Mouse (Mus musculus) embryo, embryonic 11 days (tissue): ENCODE data around the gene Zkscan14.
"Not testable (repeated sequence)": the region's sequence is repeated elsewhere in the genome, so short reads cannot be mapped to it uniquely, and the experiment has no call there.

Experiments
- DNase-seq: peaks from one replicate; pipeline ENCODE4 v3.0.0-alpha.2; 2015

Gene Zkscan14

GRCm38 (mm10) chr5:145201321-145201991 is at the start of gene Zkscan14:
Gene Zkscan14, minus strand, starts transcription at chr5:145201868.
- DNase-seq = peak; percentile 93

DNA sequence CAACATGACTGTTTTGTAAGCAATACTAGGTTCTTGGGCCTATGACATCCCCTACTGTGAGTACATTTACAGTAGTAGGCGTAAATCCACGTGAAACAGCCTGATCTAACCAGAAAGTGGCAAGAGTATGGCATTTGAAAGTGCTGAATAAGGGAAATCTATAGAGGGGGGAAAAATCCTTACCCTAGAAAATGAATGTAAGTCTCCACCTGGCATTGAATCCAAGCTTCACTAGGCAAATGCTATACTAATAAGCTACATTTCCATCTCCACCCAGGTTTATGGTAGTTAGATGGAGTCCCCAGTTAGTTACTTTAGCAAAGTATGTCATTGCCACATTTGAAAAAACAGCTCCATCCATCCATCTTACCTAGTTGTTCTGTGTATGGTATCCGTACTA is 47.9 kb upstream of the Zkscan14 start:
- DNase-seq = no peak

DNA sequence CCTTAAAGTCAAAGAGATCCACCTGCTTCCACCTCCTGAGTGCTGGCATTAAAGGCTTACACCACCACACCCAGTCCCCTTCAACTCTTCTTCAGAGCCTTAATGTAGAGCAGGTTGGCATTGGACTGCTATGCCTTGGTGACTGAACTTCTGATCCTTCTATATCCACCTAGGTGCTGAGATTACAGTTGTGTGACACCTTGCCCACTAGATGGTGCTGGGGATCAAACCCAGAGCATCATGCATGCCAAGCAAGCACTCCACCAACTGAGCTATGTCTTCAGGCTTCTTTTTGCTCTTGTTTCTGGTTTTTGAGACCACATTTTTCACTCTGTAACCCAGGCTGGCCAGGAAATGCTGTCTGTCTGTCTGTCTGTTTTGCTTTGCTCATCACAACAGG is 33.0 kb upstream of the Zkscan14 start:
- peak; percentile 38 for DNase-seq

GRCm38 (mm10) chr5:145231893-145232411 is 30.3 kb upstream of the Zkscan14 start:
- peak; percentile 41 for DNase-seq

GRCm38 (mm10) chr5:145231367-145231871 is 29.8 kb upstream of the Zkscan14 start, which contains the start of gene Zfp655:
Gene Zfp655, plus strand, starts transcription at chr5:145231715.
- DNase-seq = peak; percentile 96

GRCm38 (mm10) chr5:145230641-145231040 is 29.0 kb upstream of the Zkscan14 start:
- no peak for DNase-seq

DNA sequence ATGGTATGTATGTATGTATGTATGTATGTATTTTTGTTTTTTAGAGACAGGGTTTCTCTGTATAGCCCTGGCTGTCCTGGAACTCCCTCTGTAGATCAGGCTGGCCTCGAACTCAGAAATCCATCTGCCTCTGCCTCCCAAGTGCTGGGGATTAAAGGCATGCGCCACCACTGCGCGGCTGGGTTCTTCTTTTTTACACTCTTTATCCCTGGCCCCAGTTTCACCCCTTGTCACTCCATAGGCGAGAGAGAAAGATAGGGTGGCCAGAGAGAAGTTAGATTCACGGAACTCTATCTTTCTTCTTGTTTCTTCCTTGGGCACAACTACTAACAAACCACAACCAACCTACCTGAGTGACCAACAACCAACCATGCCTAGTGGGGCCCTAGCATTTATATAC is 27.6 kb upstream of the Zkscan14 start:
- DNase-seq = not testable (repeated sequence)

- no peak for DNase-seq
Measured at GRCm38 (mm10) chr5:145226453-145226852, 24.8 kb upstream of the Zkscan14 start.

DNA sequence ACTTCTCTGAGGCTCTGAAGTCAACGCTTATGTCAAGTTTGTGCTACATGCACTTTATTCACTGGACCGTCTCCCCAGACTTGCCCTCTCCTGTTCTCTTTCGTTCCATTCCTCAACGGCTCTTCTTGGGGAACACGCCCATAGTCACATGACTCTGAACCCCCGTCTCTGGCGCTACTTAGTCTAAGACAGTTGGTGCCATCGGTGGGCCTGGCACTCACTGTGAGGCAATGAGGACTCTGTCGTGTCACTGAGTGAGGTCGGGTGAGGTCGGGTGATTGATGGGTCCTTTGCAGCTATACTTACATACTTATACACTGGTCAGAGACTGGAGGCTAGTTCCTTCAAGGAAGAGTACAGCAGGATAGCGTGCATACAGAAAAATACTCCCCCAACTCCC is 21.7 kb upstream of the Zkscan14 start:
- no peak for DNase-seq

DNA sequence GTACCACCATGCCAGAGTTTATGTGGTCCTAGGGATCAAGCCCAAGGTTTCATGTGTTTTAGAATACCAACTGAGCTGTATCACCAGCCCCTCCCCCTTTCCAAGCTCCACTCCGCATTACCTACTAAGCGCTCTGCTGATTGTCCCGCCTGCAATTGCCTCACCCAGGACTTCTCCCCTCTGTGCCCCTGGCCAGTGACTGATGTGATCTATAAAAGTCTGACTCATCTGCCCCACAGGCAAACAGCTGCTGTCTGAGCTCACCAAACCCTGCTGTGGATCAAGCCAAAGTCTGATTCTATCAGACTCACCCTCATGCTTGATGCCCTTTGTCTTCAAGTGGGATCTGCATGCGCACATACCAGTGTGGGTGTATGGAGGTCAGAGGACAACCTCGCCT is 21.2 kb upstream of the Zkscan14 start:
- DNase-seq = no peak

DNA sequence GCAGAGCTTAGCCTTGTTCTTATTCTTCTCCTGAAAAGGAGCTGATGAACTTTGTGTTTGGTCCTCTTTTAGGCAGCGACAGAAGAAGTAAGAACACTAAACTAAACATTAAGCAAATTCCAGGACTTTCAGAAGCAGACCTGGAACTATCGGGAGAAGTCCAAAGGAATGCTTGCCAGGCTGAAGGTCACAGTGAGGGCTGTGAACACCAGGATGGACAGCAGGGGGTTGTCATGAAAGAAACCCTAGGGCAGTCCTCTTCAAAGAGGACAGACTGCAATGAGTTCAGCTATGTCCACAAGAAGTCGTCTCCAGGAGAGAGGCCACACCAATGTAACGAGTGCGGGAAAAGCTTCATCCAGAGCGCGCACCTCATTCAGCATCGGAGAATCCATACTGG is 18.3 kb upstream of the Zkscan14 start:
- no peak for DNase-seq

- DNase-seq = no peak
Measured at GRCm38 (mm10) chr5:145218671-145219070, 17.0 kb upstream of the Zkscan14 start.

- DNase-seq = no peak
Measured at GRCm38 (mm10) chr5:145218206-145218605, 16.5 kb upstream of the Zkscan14 start.

DNA sequence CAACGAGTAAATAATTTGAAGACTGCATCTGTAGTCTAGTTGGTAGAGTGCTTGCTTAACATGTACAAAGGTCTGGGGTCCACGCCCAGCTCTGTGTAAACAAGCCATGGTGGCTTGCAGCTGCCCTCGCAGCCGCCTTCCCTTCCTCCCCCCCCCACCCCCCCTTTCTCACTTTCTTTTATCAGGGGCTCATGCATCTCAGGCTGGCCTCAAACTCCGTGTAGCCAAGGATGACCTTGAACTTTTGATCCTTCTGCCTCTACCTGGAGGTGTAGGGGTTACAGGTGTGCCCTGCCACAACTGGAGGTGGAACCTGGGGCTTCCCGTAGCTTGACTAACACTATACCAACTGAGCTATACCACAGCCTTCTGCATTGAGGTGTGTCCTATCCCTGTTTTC is 16.1 kb upstream of the Zkscan14 start:
- no peak for DNase-seq

- DNase-seq = no peak
Measured at GRCm38 (mm10) chr5:145214679-145215078, 13.0 kb upstream of the Zkscan14 start.

DNA sequence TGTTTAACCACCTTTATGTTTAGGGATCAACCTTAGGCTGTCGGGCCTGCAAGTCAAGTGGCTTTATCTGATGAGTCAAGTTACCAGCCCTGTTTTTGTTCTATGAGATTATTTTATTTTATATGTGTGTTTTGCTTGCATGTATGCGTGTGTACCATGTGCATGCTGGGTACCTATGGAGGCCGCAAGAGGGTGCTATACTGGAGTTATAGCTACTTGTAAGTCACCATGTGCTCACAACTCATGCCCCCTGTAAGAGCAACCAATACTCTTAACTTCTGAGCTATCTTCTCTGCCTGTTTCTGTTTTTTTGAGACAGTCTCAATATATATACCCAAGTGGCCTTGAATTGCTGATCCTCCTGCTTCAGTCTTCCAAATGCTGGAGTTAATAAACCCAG is 11.8 kb upstream of the Zkscan14 start:
- DNase-seq = no peak

- DNase-seq = no peak
Measured at GRCm38 (mm10) chr5:145212216-145212615, 10.5 kb upstream of the Zkscan14 start.

GRCm38 (mm10) chr5:145211340-145211739 is 9.7 kb upstream of the Zkscan14 start:
- no peak for DNase-seq

DNA sequence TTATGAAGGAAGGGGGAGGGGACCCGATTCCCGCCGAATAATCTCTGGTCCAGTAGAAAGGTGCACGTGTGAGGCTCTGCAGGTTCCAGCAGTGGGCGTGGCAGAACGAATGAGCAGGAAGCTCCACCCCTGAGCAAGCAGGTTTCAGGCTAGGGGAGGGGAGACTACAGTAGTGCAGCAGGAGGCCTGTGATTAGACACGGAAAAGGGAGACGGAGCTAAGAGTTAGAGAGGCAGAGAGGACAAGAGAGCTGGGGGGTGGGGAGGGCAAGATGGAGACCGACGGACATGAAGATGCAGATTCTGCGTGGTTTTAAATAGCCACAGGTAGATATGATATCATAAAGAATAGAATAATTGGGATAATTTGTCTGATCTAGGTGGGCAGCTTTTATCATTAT is 6.7 kb upstream of the Zkscan14 start:
- not testable (repeated sequence) for DNase-seq

- DNase-seq = no peak
Measured at GRCm38 (mm10) chr5:145207954-145208353, 6.3 kb upstream of the Zkscan14 start.

DNA sequence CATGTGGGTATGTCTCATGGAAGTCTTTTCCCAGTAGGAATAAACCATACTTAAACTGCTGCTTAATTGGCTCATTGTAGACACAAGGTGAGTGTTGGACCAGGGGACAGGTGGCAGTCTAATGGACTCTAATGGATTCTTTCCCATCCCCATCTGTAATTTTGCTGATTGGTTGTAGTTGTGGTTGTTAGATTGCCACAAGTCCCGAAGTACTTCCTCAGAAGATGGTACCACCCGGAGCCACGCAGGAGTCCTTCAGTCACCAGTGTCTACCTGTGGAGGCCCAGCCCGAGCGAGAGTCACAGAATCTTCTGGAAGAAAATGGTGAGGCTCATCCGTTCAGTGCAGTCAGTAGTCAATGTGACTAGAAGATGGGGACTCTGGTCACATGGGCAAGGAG is 5.7 kb upstream of the Zkscan14 start:
- DNase-seq = no peak

DNA sequence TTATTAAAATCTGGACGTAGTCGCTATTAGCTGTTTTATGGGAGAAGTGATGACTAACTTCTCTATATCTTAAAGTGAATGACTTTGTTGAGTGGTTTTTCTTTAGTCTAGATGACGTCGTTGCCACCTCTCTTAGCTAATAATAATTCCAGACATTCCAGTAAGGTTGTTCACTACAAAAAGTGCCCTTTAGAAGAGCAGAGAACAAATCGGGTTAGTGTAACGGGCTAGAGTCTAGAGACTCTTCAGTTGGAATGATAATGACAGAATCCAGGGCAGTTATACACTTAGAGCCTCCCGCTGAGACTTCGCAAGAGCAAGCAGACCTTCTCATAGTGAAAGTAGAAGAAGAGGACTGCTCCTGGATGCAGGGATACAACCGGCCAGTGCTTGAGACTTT is 3.4 kb upstream of the Zkscan14 start:
- DNase-seq = no peak

GRCm38 (mm10) chr5:145203936-145204691 is 2.4 kb upstream of the Zkscan14 start, which contains the start of gene Zkscan5:
Gene Zkscan5, plus strand, starts transcription at chr5:145204562.
- peak; percentile 98 for DNase-seq

- no peak for DNase-seq
Measured at GRCm38 (mm10) chr5:145202446-145202845, 778 bp upstream of the Zkscan14 start.
